Mouse (Mus musculus) adrenal gland (tissue): Measurements from ENCODE around the gene 4930579F01Rik.

Experiments used
- intact Hi-C: fragments of 180-260 bp; cut with DNase I; formaldehyde crosslinking; loops from one replicate; pipeline ENCODE4 v1.15.1; 2025

4930579F01Rik gene

DNA sequence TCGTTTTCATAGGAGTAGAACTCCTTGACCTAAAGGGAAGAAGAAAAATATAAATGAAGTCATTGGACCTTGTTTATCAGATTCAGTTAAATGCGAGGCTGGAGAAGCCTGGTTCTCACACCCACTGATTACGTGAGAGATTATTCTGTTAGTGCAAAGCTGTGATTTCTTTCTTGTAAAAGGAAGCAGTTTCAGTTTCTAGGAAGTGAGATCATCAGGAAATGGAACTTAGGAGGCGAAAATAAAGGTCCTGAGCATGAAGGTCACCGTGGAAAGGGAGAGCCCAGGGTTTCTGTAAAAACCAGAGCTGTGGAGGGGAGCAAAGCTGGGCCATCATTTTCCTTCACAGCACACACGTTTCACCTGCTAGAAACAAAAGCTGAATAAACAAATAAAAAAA lies 75.2 kb downstream of the 4930579F01Rik start:
- intact Hi-C loops: no loop called here

DNA sequence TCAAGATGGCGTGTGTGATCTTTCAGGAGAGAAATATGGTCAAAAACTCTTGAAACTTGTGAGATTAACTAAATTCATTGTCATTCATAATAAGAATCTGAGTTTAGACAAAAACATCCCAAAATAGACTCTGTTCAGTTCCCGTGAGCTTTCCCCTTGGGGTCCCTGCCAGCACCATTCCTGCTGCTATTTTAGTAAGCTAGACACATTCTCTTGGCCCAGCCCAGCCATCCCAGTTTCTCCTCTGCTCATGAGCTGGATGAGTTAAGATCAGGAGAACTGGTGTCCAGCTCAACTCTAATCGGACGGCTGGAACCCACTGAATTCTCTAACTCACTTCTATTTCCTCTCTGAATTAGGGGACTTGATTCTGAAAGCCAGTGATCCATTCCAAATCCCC lies 76.8 kb downstream of the 4930579F01Rik start:
- intact Hi-C loops: no loop called here

DNA sequence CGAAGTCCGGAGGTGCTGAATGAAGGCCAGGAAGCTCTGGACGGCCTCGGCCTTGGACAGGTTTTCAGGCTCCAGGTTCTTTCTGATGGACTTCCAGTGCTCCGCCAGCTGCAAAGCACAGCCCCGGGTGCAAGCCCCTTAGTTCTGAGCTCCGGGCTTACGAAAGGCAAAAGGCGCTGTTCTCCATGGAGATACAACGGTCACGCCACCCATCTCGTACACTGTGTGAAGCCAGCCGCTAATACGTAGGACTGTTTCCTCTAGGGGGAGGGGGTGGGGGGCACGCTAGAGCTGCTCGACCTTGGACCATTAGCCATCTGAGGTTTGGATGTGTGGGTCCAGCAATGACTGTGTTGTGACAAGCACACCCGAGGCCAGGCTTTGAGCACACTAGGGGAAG lies 79.5 kb downstream of the 4930579F01Rik start:
- intact Hi-C loops: no loop called here
